Mouse (Mus musculus): ENCODE data around the gene Zfp385c.
"Not testable (repeated sequence)": the region's sequence is repeated elsewhere in the genome, so short reads cannot be mapped to it uniquely, and the experiment has no call there.

The Zfp385c gene

DNA sequence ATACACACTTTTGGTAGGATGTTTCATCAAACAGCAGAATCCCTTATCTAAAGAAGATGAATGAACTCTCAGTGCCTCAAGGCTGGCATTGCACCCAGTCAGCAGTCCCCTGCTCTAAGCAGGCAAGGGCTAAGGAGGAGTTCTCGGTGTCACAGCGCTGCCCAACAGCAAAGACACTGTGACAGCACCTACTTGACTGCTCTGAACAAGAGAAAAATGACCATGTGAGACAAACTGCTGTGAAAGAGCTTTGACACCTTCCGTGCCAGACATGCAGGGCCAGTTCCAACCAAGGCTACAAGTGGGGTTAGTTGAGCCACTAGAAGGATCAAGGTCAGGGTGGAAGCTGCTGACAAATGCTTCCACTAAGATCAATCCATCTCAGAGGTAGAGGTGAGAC lies 107.1 kb downstream of the Zfp385c start:
- no peak for DNase-seq

DNA sequence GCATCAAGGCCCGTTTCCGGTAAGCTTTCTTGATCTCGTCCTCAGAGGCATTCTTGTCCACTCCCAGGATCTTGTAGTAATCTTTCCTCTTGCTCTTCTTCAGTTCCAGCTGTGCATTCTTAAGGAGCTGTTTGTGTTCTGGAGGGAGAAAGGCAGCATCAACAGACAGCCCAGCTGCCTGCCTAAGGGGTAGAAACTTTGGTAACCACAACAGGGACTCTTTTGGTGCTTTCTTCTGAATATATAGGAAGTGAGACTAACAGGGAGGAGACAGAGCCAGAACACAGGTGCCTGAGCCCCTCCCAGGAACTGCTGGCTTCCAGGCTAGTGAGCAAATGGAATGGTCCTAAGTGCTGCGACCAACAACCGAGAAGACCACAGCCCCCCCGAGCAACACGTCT lies 107.7 kb downstream of the Zfp385c start:
- DNase-seq, result no peak

DNA sequence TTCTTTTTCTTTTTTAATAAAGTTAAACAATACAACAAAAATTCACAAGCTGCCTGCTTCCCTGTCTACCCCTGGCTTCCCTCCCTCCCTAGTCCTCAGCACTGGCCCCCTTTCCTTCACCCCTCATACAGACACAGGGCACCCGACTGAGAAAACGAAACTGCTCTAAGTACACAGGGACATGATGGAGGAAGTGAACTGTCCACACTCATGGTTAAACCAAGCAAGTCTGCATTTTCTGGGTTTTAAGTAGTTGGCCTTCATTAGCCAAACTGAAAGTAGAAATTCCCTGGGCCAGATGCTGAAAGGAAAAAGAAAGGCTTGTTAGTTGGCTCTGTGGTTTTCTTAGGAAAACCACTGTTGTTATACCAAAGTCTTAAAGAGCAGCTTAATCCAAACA lies 109.4 kb downstream of the Zfp385c start:
- DNase-seq, result no peak

DNA sequence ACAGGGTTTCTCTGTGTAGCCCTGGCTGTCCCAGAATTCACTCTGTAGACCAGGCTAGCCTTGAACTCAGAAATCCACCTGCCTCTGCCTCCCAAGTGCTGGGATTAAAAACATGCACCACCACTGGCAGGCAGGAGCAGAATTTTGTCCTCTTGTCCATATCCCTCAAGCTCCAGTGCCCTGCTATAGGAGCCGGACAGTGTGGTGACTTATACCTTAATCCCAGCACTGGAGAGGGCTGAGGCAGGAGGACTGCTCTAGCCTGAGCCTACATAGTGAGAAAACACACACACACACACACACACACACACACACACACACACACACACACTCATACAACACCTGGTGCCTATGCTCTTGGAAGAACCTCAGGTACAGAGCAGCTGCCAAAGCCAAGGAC lies 109.8 kb downstream of the Zfp385c start:
- not testable (repeated sequence) for DNase-seq

DNA sequence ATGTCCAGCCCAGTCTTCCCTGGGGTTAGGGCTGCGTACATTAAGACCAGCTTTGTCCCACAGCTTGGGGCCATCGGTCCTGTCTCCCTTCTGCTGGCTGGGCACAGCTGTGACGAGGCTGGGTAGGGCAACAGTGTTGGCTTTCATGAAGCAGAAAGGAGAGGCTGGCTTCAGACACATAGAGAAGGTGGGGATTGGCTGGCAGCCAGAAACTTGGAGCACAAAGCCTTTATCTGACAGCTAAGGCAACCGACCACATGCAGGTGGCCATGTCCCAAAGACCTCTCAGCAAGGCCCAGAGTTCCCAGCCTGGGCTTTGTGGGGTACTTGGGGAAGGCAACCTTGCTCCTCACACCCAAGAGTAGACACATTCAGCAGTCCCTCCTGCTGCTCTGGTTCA lies 110.5 kb downstream of the Zfp385c start:
- peak; percentile 46 for DNase-seq

DNA sequence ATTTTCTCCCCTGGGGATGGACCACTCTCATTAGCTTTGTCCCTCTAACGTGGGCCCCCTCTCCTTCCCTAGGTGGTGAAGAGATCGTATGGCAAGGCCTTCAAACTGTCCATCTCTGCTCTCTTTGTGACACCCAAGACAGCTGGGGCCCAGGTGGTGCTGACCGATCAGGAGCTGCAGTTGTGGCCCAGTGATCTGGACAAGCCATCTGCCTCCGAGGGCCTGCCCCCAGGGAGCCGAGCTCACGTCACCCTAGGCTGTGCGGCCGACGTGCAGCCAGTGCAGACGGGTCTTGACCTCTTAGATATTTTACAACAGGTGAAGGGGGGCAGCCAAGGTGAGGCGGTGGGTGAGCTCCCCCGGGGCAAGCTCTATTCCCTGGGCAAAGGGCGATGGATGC lies 112.0 kb downstream of the Zfp385c start:
- no peak for DNase-seq

DNA sequence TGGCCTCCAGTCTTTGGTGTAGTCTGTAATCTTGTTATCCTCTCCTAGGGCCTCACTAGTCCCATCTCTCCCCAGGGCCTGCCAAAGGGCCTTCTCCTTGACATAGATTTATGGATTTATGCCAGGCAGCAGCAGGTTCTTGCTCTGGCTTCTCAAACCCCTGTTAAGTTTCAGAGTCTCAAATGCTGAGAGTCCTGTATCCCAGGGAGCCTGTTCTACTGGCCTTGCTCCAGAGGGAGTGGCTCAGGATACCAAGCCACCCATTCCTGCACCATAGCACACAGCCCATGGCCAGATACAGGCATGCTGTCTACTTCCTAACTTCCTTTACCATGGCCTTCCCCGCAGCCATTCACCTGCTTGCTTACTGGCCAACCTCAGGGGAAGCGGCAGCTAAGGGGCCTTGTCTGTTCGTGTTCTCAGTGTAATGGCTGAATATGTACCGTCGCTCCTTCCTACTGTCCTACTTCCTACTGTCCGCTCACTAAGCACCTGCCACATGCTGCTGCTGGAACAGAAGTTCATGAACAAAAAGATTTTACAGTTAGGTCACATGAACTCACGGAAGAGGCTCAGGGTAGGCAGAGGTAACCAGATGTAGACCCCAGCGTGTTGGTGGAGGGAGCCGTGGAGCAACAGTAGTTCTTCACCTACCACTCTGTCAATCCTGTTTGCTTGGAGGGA lies 113.0 kb downstream of the Zfp385c start:
- no peak for DNase-seq

DNA sequence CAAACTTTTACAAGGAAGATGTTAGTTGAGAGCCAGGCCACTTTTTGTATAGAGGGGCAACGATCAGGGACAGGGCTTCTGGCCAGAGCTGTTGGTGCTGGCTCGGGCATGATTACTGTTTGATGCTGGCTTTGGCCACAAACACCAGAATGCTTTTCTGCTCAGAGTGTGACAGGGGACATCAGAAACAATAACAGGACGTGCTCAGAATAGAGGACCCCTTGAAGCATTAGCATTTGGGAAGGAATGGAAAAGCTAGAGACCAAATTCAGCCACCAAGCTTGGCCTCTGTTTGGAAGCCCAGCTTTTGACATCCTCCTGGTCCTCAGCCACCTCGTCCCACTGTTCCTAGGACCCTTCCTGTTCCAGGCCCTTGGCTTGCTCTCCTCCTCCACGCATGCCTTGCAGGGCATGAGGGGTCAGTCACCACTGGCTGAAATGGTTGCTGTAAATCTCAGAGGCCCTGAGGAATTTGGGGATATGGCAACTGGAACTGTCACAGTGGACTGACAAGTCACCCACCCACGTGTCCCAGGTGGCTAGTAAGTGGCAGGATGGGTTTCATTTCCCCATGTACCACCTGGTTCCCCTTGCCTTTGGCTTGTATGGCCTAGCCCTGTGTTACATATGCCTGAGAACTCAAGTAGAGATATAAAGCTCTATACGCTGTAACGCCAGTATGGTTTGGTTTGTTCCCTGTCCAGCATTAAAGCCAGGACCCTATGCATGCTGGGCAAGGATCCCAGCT lies 114.2 kb downstream of the Zfp385c start:
- no peak for DNase-seq

Measured in cerebellum, adult 11-12 months (tissue).